Comparison of ENCODE assay signal across 16 mouse cellular contexts in genomic region chr16:33368632-33369031, GRCm38 (mm10).
"Had no signal": no experiment of that assay in that cellular context is flagged by ENCODE, and none has a peak within 500 bp of the region (broad histone marks: within the 10 kb centered on the region; RNA-seq: fewer than 3 reads in every experiment).

No protein-coding gene starts in this region.

- H3K4me3 ChIP-seq: left cerebral cortex, adult 2 months; limb, embryonic 10.5 days; liver, embryonic 15.5 days; megakaryocyte, embryonic 14.5 days; midbrain, embryonic 15.5 days; neural tube, embryonic 12.5 days had no signal

- ATAC-seq: lung, postnatal 0 days; midbrain, embryonic 15.5 days had no signal

- H3K4me1 ChIP-seq: megakaryocyte, embryonic 14.5 days; midbrain, embryonic 15.5 days; neural tube, embryonic 12.5 days had no signal

- H3K9ac ChIP-seq: liver, embryonic 15.5 days; midbrain, embryonic 15.5 days; neural tube, embryonic 12.5 days had no signal

- H3K4me2 ChIP-seq: liver, embryonic 11.5 days; liver, embryonic 15.5 days; midbrain, embryonic 11.5 days; midbrain, embryonic 15.5 days; neural tube, embryonic 12.5 days had no signal

- H3K27me3 ChIP-seq: liver, embryonic 15.5 days; midbrain, embryonic 15.5 days; neural tube, embryonic 12.5 days had no signal

- H3K9me3 ChIP-seq: limb, embryonic 10.5 days; liver, embryonic 15.5 days; midbrain, embryonic 15.5 days; neural tube, embryonic 12.5 days had no signal

- H3K27ac ChIP-seq: left cerebral cortex, adult 2 months; limb, embryonic 10.5 days; liver, embryonic 15.5 days; macrophage; midbrain, embryonic 15.5 days; neural tube, embryonic 12.5 days; stomach, postnatal 0 days had no signal

- DNase-seq: kidney, postnatal 10 days; kidney, postnatal 4 days; lung, adult 2 months; thymus, adult 2 months; thymus, postnatal 25 days had no signal

- H3K36me3 ChIP-seq: limb, embryonic 10.5 days; liver, embryonic 15.5 days; midbrain, embryonic 15.5 days; neural tube, embryonic 12.5 days had no signal
